Mouse (Mus musculus): ENCODE measurements around the gene Mapk1ip1l. TPM values are rescaled to one million over a fixed set of nuclear protein-coding genes. Genes with fewer than 3 reads are reported as not detected.
A peak's percentile ranks its signal among the peaks of the same experiment; 100 is the strongest.
"Not testable (repeated sequence)": the region's sequence is repeated elsewhere in the genome, so short reads cannot be mapped to it uniquely, and the experiment has no call there.

The Mapk1ip1l gene
- polyA plus RNA-seq, 1 experiment from 2014 or later = 101 TPM

GRCm38 (mm10) chr14:47309061-47309460 lies 11.0 kb downstream of the Mapk1ip1l start:
- Histone ChIP-seq H3K4me1 (no peaks in the 10 kb centered on the region), H3K27me3 (ENCODE audit: low read depth, poor library complexity, severe bottlenecking) (no peaks in the 10 kb centered on the region), H3K27ac (replicated peaks) (no peak overlapping the region), H3K9me3 (replicated peaks) (no peaks in the 10 kb centered on the region), H3K36me3 (peaks cover 89% of the 10 kb centered on the region), H3K4me3 (no peak overlapping the region)
- DNase-seq (ENCODE audit: low spot score) = no peak
- WGBS = 86% methylated on average over 1 of the region's 1 CpGs

GRCm38 (mm10) chr14:47310342-47311181 lies 12.5 kb downstream of the Mapk1ip1l start:
- no peaks in the 10 kb centered on the region for H3K9me3 ChIP-seq (replicated peaks)
- H3K36me3 ChIP-seq = peaks cover 89% of the 10 kb centered on the region
- DNase-seq (ENCODE audit: low spot score) = no peak
- H3K4me1 ChIP-seq = no peaks in the 10 kb centered on the region
- H3K27ac ChIP-seq (replicated peaks) = no peak overlapping the region
- 95% methylated on average over 18 of the region's 18 CpGs for WGBS
- no peaks in the 10 kb centered on the region for H3K27me3 ChIP-seq (ENCODE audit: low read depth, poor library complexity, severe bottlenecking)
- no peak overlapping the region for H3K4me3 ChIP-seq

GRCm38 (mm10) chr14:47319362-47319761 lies 21.3 kb downstream of the Mapk1ip1l start:
- no peak overlapping the region for H3K4me3 ChIP-seq
- H3K4me1 ChIP-seq = no peaks in the 10 kb centered on the region
- no peaks in the 10 kb centered on the region for H3K27me3 ChIP-seq (ENCODE audit: low read depth, poor library complexity, severe bottlenecking)
- no peak for DNase-seq (ENCODE audit: low spot score)
- H3K27ac ChIP-seq (replicated peaks) = no peak overlapping the region
- H3K9me3 ChIP-seq (replicated peaks) = no peaks in the 10 kb centered on the region
- peaks cover 80% of the 10 kb centered on the region for H3K36me3 ChIP-seq
- 94% methylated on average over 5 of the region's 5 CpGs for WGBS

GRCm38 (mm10) chr14:47321581-47321980 lies 23.5 kb downstream of the Mapk1ip1l start:
- 96% methylated on average over 7 of the region's 8 CpGs for WGBS
- not testable (repeated sequence) for H3K9me3 ChIP-seq (replicated peaks); DNase-seq (ENCODE audit: low spot score); H3K4me3 ChIP-seq; H3K4me1 ChIP-seq; H3K27me3 ChIP-seq (ENCODE audit: low read depth, poor library complexity, severe bottlenecking); H3K27ac ChIP-seq (replicated peaks)
- H3K36me3 ChIP-seq = peaks cover 70% of the 10 kb centered on the region

- Histone ChIP-seq H3K4me3 (no peak overlapping the region), H3K4me1 (peaks cover 6% of the 10 kb centered on the region; the same call in 1 of the 2 replicates), H3K27me3 (ENCODE audit: low read depth, poor library complexity, severe bottlenecking) (no peaks in the 10 kb centered on the region), H3K9me3 (replicated peaks) (no peaks in the 10 kb centered on the region), H3K36me3 (peaks cover 30% of the 10 kb centered on the region), H3K27ac (replicated peaks) (no peak overlapping the region)
- WGBS = 85% methylated on average over 9 of the region's 9 CpGs
- DNase-seq (ENCODE audit: low spot score) = no peak
Measured at GRCm38 (mm10) chr14:47325965-47326761, 28.1 kb downstream of the Mapk1ip1l start.

DNA sequence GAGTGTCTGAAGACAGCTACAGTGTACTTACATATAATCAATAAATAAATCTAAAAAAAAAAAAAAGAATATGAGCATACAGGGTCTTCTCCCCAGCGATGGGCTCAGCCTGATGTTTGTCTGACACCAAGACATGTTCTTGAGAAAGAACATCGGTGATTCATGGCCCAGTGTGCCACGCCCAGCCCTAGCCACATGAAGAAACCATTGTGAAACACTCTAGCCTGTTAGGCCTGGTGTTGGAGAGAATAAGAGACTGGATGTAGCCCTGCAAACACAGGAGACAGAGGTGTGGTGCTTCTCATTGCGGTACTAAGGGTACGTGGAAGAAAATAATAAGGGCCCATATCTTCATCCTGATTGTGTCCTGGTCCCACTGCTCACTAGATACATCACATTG lies 29.3 kb downstream of the Mapk1ip1l start:
- WGBS = 93% methylated on average over 5 of the region's 5 CpGs
- no peak for DNase-seq (ENCODE audit: low spot score)
- H3K4me1 ChIP-seq = peaks cover 11% of the 10 kb centered on the region; the same call in 1 of the 2 replicates
- no peak overlapping the region for H3K27ac ChIP-seq (replicated peaks)
- peaks cover 27% of the 10 kb centered on the region for H3K36me3 ChIP-seq
- H3K9me3 ChIP-seq (replicated peaks) = no peaks in the 10 kb centered on the region
- H3K4me3 ChIP-seq = no peak overlapping the region
- no peaks in the 10 kb centered on the region for H3K27me3 ChIP-seq (ENCODE audit: low read depth, poor library complexity, severe bottlenecking)

- no peak overlapping the region for H3K4me3 ChIP-seq
- H3K27ac ChIP-seq (replicated peaks) = no peak overlapping the region
- no peaks in the 10 kb centered on the region for H3K9me3 ChIP-seq (replicated peaks)
- DNase-seq (ENCODE audit: low spot score) = no peak
- no peaks in the 10 kb centered on the region for H3K27me3 ChIP-seq (ENCODE audit: low read depth, poor library complexity, severe bottlenecking)
- H3K36me3 ChIP-seq = no peaks in the 10 kb centered on the region
- peaks cover 11% of the 10 kb centered on the region; the same call in 1 of the 2 replicates for H3K4me1 ChIP-seq
- WGBS = 73% methylated on average over 5 of the region's 5 CpGs
Measured at GRCm38 (mm10) chr14:47331920-47332319, 33.9 kb downstream of the Mapk1ip1l start.

DNA sequence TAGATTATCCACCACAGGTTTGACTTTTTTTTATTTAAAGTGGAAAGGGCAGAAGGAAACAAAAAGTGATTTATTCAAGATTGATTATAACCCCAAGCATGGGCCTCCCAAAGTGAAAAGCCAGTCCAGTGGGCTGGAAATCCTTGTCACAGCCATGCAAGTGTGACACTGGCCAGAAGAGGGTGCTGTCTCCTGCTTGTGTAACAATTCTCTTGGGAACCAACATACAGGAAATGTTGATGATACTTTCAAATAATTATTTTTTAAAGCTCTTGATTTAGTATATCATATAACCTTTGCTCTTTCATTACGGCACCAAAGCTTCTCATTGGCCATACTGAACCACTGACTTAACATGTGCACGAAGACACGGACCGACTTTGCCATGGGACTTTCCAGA lies 36.8 kb downstream of the Mapk1ip1l start:
- peak; percentile 52 for DNase-seq (ENCODE audit: low spot score)
- H3K27me3 ChIP-seq (ENCODE audit: low read depth, poor library complexity, severe bottlenecking) = no peaks in the 10 kb centered on the region
- WGBS = 83% methylated on average over 4 of the region's 4 CpGs
- H3K27ac ChIP-seq (replicated peaks) = no peak overlapping the region
- H3K4me3 ChIP-seq = no peak overlapping the region
- H3K4me1 ChIP-seq = peaks cover 4% of the 10 kb centered on the region; the same call in 1 of the 2 replicates
- no peaks in the 10 kb centered on the region for H3K9me3 ChIP-seq (replicated peaks)
- H3K36me3 ChIP-seq = no peaks in the 10 kb centered on the region

GRCm38 (mm10) chr14:47335300-47335699 lies 37.2 kb downstream of the Mapk1ip1l start:
- DNase-seq (ENCODE audit: low spot score) = no peak
- Histone ChIP-seq H3K4me1 (peaks cover 4% of the 10 kb centered on the region; the same call in 1 of the 2 replicates), H3K9me3 (replicated peaks) (no peaks in the 10 kb centered on the region), H3K27ac (replicated peaks) (no peak overlapping the region), H3K36me3 (no peaks in the 10 kb centered on the region), H3K27me3 (ENCODE audit: low read depth, poor library complexity, severe bottlenecking) (no peaks in the 10 kb centered on the region), H3K4me3 (no peak overlapping the region)
- WGBS = 90% methylated on average over 3 of the region's 3 CpGs

DNA sequence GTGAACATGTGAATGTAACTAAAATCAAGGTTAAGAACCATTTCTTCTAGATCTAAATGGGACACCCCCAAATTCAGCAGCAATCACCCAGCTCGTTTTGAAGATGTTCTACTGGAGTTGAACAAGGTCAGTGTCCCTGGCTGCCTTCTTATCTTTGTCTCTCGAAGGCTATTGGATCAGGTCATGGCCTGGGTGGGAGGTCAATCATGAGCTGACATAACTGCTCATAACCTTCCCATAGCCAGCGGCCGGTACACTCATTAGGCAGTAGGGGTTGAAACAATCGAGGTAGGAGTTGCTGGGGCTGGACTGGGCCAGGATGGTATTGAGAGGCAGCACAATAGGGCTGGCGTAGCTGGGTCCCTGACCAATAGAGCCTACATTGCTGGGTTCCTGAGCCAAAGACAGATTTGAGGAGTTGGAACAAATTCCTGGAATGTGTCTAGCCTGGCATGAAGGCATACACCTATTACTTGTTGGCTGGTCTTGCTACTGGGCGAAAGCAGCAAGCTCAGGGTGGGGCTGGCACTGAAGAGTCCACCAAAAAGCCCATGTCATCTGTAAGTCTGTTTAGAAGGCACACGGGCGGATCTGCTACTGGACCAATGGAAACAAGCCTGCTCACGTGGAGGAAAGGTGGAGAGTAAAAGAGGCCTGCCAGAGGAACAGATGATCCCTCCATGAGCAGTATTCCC lies 42.3 kb downstream of the Mapk1ip1l start:
- H3K27me3 ChIP-seq (ENCODE audit: low read depth, poor library complexity, severe bottlenecking) = no peaks in the 10 kb centered on the region
- no peak overlapping the region for H3K4me3 ChIP-seq
- no peaks in the 10 kb centered on the region for H3K36me3 ChIP-seq
- no peaks in the 10 kb centered on the region for H3K9me3 ChIP-seq (replicated peaks)
- no peak overlapping the region for H3K27ac ChIP-seq (replicated peaks)
- DNase-seq (ENCODE audit: low spot score) = no peak
- H3K4me1 ChIP-seq = peaks cover 6% of the 10 kb centered on the region
- 87% methylated on average over 10 of the region's 10 CpGs for WGBS

DNA sequence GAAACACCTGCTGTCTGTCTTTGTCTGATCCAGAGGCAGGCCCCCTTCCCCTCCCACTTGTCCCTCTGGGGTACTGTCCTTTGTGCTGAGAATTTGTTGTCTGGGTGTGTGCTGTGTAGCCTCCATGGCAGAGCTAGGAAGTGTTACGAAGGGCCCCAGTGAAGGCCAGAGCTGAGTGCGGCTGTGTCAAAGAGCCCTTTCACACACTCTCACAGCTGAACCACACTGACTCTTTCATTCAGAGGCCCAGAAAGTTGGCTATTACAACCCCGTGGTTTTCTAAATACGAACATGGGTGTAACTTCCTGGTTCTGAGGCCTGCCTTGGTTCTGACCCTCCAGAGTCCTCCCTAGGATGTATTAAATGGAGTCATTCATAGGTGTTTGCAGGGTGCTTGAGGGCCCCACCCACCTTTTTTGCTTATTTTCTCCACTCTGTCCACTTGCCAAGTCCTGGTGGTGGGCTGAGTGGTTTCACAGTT lies 43.8 kb downstream of the Mapk1ip1l start:
- DNase-seq (ENCODE audit: low spot score) = no peak
- Histone ChIP-seq H3K9me3 (replicated peaks) (no peaks in the 10 kb centered on the region), H3K27me3 (ENCODE audit: low read depth, poor library complexity, severe bottlenecking) (no peaks in the 10 kb centered on the region), H3K4me3 (no peak overlapping the region), H3K36me3 (no peaks in the 10 kb centered on the region), H3K27ac (replicated peaks) (peak overlapping the region; percentile 24; the same call in 1 of the 2 replicates), H3K4me1 (peaks cover 6% of the 10 kb centered on the region)
- WGBS = 70% methylated on average over 4 of the region's 4 CpGs

GRCm38 (mm10) chr14:47346715-47347114 lies 48.6 kb downstream of the Mapk1ip1l start:
- Histone ChIP-seq H3K27ac (replicated peaks) (no peak overlapping the region), H3K4me3 (no peak overlapping the region), H3K27me3 (ENCODE audit: low read depth, poor library complexity, severe bottlenecking) (no peaks in the 10 kb centered on the region), H3K9me3 (replicated peaks) (no peaks in the 10 kb centered on the region), H3K4me1 (peaks cover 5% of the 10 kb centered on the region), H3K36me3 (no peaks in the 10 kb centered on the region)
- DNase-seq (ENCODE audit: low spot score) = no peak
- WGBS = 100% methylated on average over 1 of the region's 1 CpGs

Data from midbrain, embryonic 10.5 days (tissue).